Mouse (Mus musculus): ENCODE data around the gene Kcnk4. TPM values are rescaled to one million over a fixed set of nuclear protein-coding genes. Genes with fewer than 3 reads are reported as not detected.

Gene Kcnk4
- total and polyA plus RNA-seq, 3 experiments, result 0.05 TPM; not detected in 2

DNA sequence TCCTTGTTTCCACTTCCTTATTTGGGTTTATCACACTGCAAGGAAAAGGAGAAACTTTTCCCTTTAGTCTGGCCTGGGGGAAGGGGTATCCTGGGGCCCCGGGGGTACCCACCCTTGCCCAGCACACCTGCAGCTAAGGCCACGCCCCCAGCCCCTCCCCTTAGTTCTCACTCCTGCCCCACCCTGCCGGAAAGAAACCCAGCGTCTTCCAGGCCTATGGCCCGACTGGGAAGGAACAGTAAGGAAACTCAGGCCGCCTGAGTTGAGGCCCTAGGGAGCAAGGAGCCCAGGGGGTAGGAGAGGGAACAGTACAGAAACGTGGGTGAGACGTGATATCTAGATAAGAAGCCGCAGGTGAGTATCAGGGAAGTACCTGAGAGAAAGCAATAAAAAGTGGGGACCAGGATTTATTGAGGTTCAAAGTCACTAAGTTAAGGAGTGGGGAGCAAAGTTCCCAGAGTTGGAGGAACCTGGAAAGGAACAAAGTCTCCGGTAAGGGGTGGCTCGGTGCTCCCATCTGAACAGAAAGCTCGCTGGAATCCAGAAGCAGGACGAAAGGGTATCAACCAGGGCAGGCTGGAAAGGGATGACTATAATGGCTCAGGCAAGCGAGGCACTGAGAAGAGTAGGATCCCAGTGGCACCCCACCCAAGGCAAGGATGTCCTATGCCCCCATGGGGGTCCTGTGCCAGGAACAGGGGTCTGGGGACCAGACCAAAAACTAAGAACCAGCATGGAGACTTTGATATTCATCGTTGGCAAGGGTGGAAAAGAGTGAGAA, 34.4 kb upstream of the Kcnk4 start:
- H3K4me1 ChIP-seq (ENCODE audit: insufficient read depth, low read depth, low read length), result peaks cover 81% of the 10 kb centered on the region
- TF ChIP-seq POLR2AphosphoS5 (IDR thresholded peaks at IDR 0.05; ENCODE audit: insufficient replicate concordance, low read depth, low read length) (no peak), CTCF (IDR thresholded peaks at IDR 0.05; ENCODE audit: low read depth, low read length) (no peak), GATA1 (IDR thresholded peaks at IDR 0.05; ENCODE audit: borderline replicate concordance, low read length) (no peak), TAL1 (conservative IDR thresholded peaks at IDR 0.05; ENCODE audit: low read depth, low read length) (no peak), GATA2 (IDR thresholded peaks at IDR 0.05; ENCODE audit: borderline replicate concordance, low read depth, low read length) (no peak)
- ATAC-seq (ENCODE audit: extremely low read depth, insufficient number of reproducible peaks, low FRiP score, poor library complexity, severe bottlenecking), result no peak

DNA sequence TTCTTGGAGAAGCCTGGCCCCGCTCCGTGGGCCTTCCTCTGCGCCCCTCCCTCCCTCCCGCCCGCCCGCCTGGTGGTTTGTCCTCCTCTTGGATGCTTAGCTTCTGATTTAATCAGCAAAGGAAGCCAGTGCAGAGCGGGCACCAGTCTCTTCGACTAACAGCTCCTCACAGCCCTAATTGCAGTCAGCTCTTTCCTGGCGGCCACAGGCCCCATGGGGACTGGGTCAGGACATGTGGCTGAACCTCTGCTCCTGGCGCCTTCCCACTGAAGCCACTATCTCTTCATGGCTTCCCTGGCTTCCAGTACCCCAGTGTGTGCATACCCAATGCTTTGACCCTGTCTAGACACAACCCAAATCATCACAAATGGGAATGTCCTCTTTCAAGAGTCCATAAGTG, 22.1 kb upstream of the Kcnk4 start:
- no peaks in the 10 kb centered on the region for H3K9me3 ChIP-seq (replicated peaks)
- ATAC-seq (ENCODE audit: extremely low read depth, insufficient number of reproducible peaks, low FRiP score, poor library complexity, severe bottlenecking) (no peak), DNase-seq (ENCODE audit: low spot score) (no peak)
- no peak overlapping the region for H3K4me3 ChIP-seq (ENCODE audit: low read depth, low read length)
- H3K36me3 ChIP-seq (replicated peaks), result peaks cover 81% of the 10 kb centered on the region
- peaks cover 27% of the 10 kb centered on the region for H3K4me1 ChIP-seq (ENCODE audit: insufficient read depth, low read depth, low read length)
- no peaks in the 10 kb centered on the region; the same call in 1 of the 2 replicates for H3K27me3 ChIP-seq (ENCODE audit: insufficient read depth, low read length)
- TF ChIP-seq GATA2 (IDR thresholded peaks at IDR 0.05; ENCODE audit: borderline replicate concordance, low read depth, low read length) (no peak), TAL1 (conservative IDR thresholded peaks at IDR 0.05; ENCODE audit: low read depth, low read length) (no peak), CTCF (IDR thresholded peaks at IDR 0.05; ENCODE audit: low read depth, low read length) (no peak)

More for the DNA sequence above, 34.4 kb upstream of the Kcnk4 start:
- Histone ChIP-seq H3K36me3 (replicated peaks) (peaks cover 37% of the 10 kb centered on the region), H3K9me3 (replicated peaks) (no peaks in the 10 kb centered on the region), H3K27me3 (ENCODE audit: insufficient read depth, low read length) (no peaks in the 10 kb centered on the region), H3K4me3 (ENCODE audit: low read depth, low read length) (peak overlapping the region; percentile 80)
- DNase-seq (ENCODE audit: low spot score), result no peak

DNA sequence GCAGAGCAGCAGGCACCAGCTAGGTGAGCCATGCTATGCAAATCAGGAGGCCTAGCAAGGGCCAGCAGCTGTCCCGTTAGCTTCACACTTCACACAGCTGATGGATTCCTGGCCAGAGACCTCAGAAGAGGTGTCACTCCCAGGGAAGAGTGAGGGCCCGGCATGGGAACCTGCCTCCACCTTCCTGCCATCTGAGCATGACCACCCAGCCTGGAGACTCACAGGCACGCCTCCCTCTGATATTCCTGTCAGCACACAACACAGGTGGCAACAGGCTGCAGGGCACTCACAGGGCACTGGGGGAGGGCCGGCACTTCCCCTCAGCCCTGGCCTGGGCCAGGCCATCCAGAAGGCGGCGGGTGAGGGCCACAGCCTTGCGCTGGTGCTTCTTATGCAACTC, 21.1 kb upstream of the Kcnk4 start:
- H3K4me3 ChIP-seq (ENCODE audit: low read depth, low read length), result no peak overlapping the region
- no peaks in the 10 kb centered on the region; the same call in 1 of the 2 replicates for H3K27me3 ChIP-seq (ENCODE audit: insufficient read depth, low read length)
- H3K36me3 ChIP-seq (replicated peaks), result peaks cover 77% of the 10 kb centered on the region
- TF ChIP-seq POLR2AphosphoS5 (IDR thresholded peaks at IDR 0.05; ENCODE audit: insufficient replicate concordance, low read depth, low read length) (no peak), GATA2 (IDR thresholded peaks at IDR 0.05; ENCODE audit: borderline replicate concordance, low read depth, low read length) (no peak)
- peaks cover 37% of the 10 kb centered on the region for H3K4me1 ChIP-seq (ENCODE audit: insufficient read depth, low read depth, low read length)
- ATAC-seq (ENCODE audit: extremely low read depth, insufficient number of reproducible peaks, low FRiP score, poor library complexity, severe bottlenecking) (no peak), DNase-seq (ENCODE audit: low spot score) (no peak)
- H3K9me3 ChIP-seq (replicated peaks), result no peaks in the 10 kb centered on the region

DNA sequence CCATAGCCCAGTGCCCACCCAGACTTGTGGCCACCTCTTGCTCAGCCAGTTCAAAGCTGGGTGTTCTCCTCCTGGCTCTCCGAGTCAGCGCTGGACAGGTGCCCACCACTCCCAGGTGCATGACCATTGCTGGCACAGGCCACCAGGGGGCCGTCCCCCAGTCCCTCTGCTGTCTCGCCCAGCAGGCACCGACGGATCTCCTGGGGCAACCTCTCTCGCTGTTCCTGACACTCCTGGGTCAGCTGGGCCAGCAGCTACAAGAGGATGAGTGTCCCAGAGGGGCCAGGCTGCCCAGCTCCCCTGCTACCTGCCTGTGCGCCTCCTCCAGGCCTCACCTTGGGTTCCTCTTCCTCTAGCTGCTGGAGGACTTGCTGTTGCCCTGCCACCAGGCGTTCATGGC, 19.7 kb upstream of the Kcnk4 start:
- DNase-seq (ENCODE audit: low spot score) (peak; percentile 25), ATAC-seq (ENCODE audit: extremely low read depth, insufficient number of reproducible peaks, low FRiP score, poor library complexity, severe bottlenecking) (no peak)
- Histone ChIP-seq H3K9me3 (replicated peaks) (no peaks in the 10 kb centered on the region), H3K27me3 (ENCODE audit: insufficient read depth, low read length) (no peaks in the 10 kb centered on the region), H3K4me1 (ENCODE audit: insufficient read depth, low read depth, low read length) (peaks cover 50% of the 10 kb centered on the region), H3K36me3 (replicated peaks) (peaks cover 75% of the 10 kb centered on the region), H3K4me3 (ENCODE audit: low read depth, low read length) (no peak overlapping the region)
- TF ChIP-seq GATA2 (IDR thresholded peaks at IDR 0.05; ENCODE audit: borderline replicate concordance, low read depth, low read length) (no peak), TAL1 (conservative IDR thresholded peaks at IDR 0.05; ENCODE audit: low read depth, low read length) (no peak), CTCF (IDR thresholded peaks at IDR 0.05; ENCODE audit: low read depth, low read length) (peak; percentile 53; the same call in 1 of the 2 replicates), GATA1 (IDR thresholded peaks at IDR 0.05; ENCODE audit: borderline replicate concordance, low read length) (no peak), POLR2AphosphoS5 (IDR thresholded peaks at IDR 0.05; ENCODE audit: insufficient replicate concordance, low read depth, low read length) (no peak)

DNA sequence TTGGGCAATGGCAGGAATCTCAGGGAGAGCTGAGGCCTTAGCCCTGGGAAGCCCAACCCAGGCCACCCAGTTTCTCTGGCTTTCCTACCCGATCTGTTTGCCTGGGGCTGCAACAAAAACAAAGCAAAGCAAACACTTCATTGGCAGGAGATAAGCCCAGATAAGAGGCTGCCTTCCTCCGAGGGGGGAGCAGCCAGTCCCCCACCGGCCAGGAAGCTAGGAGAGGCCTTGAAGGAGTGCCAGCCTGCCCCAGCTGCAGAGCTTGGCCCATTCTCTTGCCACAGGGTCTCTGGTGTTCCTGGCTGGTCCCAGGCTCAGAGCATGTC, 18.4 kb upstream of the Kcnk4 start:
- H3K36me3 ChIP-seq (replicated peaks), result peaks cover 75% of the 10 kb centered on the region
- DNase-seq (ENCODE audit: low spot score) (peak; percentile 34), ATAC-seq (ENCODE audit: extremely low read depth, insufficient number of reproducible peaks, low FRiP score, poor library complexity, severe bottlenecking) (no peak)
- H3K27me3 ChIP-seq (ENCODE audit: insufficient read depth, low read length), result no peaks in the 10 kb centered on the region
- H3K4me1 ChIP-seq (ENCODE audit: insufficient read depth, low read depth, low read length), result peaks cover 61% of the 10 kb centered on the region
- no peaks in the 10 kb centered on the region for H3K9me3 ChIP-seq (replicated peaks)
- no peak for TF ChIP-seq POLR2AphosphoS5 (IDR thresholded peaks at IDR 0.05; ENCODE audit: insufficient replicate concordance, low read depth, low read length)
- TF ChIP-seq CTCF (IDR thresholded peaks at IDR 0.05; ENCODE audit: low read depth, low read length), result no peak
- TF ChIP-seq TAL1 (conservative IDR thresholded peaks at IDR 0.05; ENCODE audit: low read depth, low read length), result no peak
- no peak for TF ChIP-seq GATA2 (IDR thresholded peaks at IDR 0.05; ENCODE audit: borderline replicate concordance, low read depth, low read length)
- TF ChIP-seq GATA1 (IDR thresholded peaks at IDR 0.05; ENCODE audit: borderline replicate concordance, low read length), result no peak
- peak overlapping the region; percentile 80; the same call in 1 of the 2 replicates for H3K4me3 ChIP-seq (ENCODE audit: low read depth, low read length)

DNA sequence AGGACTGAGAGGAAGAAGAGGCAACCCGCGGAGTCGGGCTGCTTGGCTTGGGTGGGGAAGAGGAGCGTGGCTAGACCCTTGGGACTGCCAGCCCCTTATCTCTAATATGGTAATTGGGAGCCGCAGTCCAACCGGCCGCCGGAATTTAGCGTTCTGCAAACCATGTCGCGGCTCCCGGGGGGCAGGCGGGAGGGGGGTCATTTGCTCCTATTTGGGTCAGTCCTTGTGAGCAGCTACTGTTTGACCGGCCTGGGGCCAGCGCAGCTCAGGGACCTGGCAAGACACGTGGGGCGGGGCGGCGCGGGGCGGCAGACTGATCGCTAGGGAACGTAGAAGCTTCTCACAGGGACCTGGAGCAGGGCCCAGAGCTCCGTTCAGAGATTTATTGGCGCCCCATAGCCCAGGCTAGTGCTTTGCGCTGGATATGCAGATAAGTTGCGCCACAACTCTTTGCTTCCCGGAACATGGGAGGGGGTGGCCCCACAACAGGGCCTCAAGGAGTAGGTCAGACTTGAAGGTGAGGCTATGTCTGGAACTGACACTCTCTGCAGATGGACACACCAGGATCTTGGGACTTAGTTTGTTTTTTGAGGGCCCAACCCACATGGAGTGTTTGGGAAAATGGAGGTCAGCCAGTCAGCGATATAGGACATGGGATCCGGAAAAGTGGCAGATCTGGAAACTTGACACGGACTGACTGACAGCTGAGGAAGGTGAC, 17.8 kb upstream of the Kcnk4 start:
- Histone ChIP-seq H3K4me1 (ENCODE audit: insufficient read depth, low read depth, low read length) (peaks cover 62% of the 10 kb centered on the region), H3K9me3 (replicated peaks) (no peaks in the 10 kb centered on the region), H3K36me3 (replicated peaks) (peaks cover 72% of the 10 kb centered on the region), H3K27me3 (ENCODE audit: insufficient read depth, low read length) (no peaks in the 10 kb centered on the region), H3K4me3 (ENCODE audit: low read depth, low read length) (peak overlapping the region; percentile 80)
- no peak for TF ChIP-seq GATA1 (IDR thresholded peaks at IDR 0.05; ENCODE audit: borderline replicate concordance, low read length)
- TF ChIP-seq POLR2AphosphoS5 (IDR thresholded peaks at IDR 0.05; ENCODE audit: insufficient replicate concordance, low read depth, low read length), result no peak
- no peak for TF ChIP-seq CTCF (IDR thresholded peaks at IDR 0.05; ENCODE audit: low read depth, low read length)
- no peak for TF ChIP-seq TAL1 (conservative IDR thresholded peaks at IDR 0.05; ENCODE audit: low read depth, low read length)
- TF ChIP-seq GATA2 (IDR thresholded peaks at IDR 0.05; ENCODE audit: borderline replicate concordance, low read depth, low read length), result no peak
- peak; percentile 50 for DNase-seq (ENCODE audit: low spot score)
- ATAC-seq (ENCODE audit: extremely low read depth, insufficient number of reproducible peaks, low FRiP score, poor library complexity, severe bottlenecking), result no peak
